Mouse (Mus musculus): Measurements from ENCODE around the gene Pon2.

Gene Pon2

DNA sequence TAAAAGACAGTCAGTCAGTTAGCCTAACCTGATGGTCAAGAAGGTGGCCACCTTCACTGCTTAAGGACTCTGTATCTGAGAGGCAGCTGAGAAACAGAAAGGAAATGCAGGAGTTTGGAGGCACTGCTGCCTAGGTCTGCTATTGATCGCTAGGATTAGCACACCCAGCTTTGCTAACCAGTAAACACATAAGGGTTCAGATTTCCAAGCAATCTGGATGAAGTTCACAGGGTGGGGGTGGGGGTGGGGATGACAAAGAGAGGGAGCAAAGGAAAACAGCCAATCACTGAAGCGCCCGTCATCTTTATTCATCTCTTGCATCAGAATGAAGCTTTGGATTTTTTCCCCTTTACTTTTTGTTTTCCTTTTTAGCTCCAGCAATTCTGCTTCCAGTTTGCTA lies 76.2 kb downstream of the Pon2 start:
- DNase-seq = no peak

DNA sequence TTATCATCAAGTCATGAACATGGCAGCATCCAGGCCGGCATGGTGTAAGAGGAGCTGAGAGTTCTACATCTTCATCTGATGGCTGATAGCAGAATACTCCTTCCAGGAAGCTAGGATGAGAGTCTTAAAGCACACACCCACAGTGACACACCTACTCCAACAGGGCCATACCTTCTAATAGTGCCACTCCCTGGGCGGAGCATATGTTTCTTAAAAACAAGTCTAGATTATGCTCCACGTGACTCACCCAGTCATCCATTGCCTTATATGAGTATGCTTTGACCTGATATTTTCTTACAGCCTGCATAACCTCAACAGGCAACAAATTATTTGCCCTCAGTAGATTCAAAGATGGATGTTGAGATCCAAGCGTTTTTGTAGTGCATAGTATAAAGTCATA lies 80.1 kb downstream of the Pon2 start:
- DNase-seq = no peak

All from lung, postnatal 10 days (tissue).